Mouse (Mus musculus) skeletal muscle tissue, postnatal 0 days (tissue): Measurements from ENCODE around the gene Tesmin. TPM values are rescaled to one million over a fixed set of nuclear protein-coding genes. Genes with fewer than 3 reads are reported as not detected.

ENCODE experiments used
- polyA plus RNA-seq: library from polyadenylated mRNA; unstranded; fragments of >200 nt; fragmentation: Nextera tagmentation; extraction: Ambion mirVana; gene quantifications from 2 replicates; pipeline ENCODE4 v1.2.1, GENCODE M21; 2015

Gene Tesmin
- polyA plus RNA-seq = 0.57 and 0.68 TPM in 2 replicates

GRCm38 (mm10) chr19:3388629-3389057 is at the start of gene Tesmin:
Gene Tesmin (plus strand): TSS chr19:3388857.

DNA sequence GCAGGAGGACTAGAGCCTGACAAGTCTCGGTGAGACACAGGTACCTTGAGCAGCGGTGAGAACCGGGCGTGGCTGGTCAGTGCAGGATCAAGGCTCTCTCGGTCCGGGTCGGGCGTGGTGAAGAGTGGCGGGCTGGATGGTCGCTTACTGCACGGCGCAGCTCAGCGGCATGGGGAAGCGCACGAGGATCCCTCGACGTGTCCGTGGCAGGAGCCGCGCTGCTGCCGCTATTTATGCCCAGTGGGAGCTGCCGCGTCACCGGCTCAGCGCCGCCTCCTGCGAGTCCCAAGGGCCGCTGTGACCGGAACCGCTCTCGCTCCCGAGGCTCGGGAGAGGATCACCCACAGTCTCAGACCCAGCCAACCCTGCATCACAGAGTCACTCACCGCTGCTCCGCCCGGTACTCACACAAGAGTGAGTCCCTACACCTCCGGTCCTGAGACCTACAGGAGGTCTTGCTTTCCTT is 25.6 kb downstream of the Tesmin start, which contains the start of gene Gal:
TSS of gene Gal (minus strand) at position 277 of the 466 bp plus-strand sequence.

Other genes with a start within 250 kb of the Tesmin start
- gene Mrpl21, start 106.0 kb upstream of the Tesmin start, polyA plus RNA-seq = 98.9 and 105 TPM in 2 replicates
- 4.0 and 4.3 TPM in 2 replicates for gene Ighmbp2, start 105.8 kb upstream of the Tesmin start, polyA plus RNA-seq
- gene Cpt1a, start 66.5 kb upstream of the Tesmin start, polyA plus RNA-seq = 16.9 and 18.2 TPM in 2 replicates
- gene Gal, start 25.7 kb downstream of the Tesmin start, polyA plus RNA-seq = 0.28 TPM in 1 of 2 replicates, not detected in the other
- gene Ppp6r3, start 186.9 kb downstream of the Tesmin start, polyA plus RNA-seq = 24.3 and 25.4 TPM in 2 replicates